Mouse (Mus musculus): Measurements from ENCODE around the gene Retreg2. TPM values are rescaled to one million over a fixed set of nuclear protein-coding genes. Genes with fewer than 3 reads are reported as not detected.

Retreg2 gene
- total RNA-seq, 1 experiment: 27.1 TPM

DNA sequence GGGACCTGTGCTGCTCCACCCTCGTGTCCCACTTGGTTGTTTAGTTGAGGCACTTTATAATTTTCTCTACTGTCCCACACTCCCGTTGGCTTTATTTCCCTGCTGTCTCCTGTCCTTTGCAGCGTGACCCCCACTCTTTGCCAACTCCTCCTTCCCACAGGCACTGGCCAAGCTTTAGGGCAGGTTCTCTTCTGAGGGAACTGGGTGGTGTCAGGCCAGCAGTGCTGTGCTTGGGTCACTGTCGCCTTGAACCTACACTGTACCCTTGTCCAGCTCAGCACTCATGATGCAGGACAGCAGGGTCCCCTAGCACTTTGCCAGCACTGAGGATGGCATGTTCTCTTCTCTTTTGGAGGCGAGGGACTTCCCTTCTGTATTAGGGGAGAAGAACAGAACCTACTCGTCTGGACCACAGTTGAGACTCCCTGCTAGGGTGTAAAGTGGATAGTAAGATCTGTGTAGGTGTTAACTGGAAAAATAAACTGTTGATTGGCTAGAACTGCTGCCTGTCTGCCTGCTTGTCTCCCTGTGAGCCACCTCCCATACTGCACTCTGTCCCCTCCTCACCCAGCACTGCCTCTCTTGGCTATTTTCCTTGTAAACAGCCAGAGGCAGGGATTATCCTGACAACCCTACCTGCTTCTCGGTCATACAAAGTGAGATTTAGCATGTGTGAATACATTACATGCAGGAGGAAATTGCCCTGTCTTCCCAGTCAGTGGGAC, 5.0 kb downstream of the Retreg2 start:
- no peak overlapping the region for H3K27ac ChIP-seq (ENCODE audit: insufficient read depth, low read depth, low read length, poor library complexity, severe bottlenecking)
- H3K4me3 ChIP-seq (ENCODE audit: insufficient read depth in 1 of 2, low read depth in 1 of 2, low read length in 2 of 2, poor library complexity in 1 of 2, severe bottlenecking in 1 of 2): no peak overlapping the region
- H3K9me3 ChIP-seq (ENCODE audit: control insufficient read depth, insufficient read depth, low read depth, low read length): no peaks in the 10 kb centered on the region
- no peak for DNase-seq (ENCODE audit: low read depth, low spot score)
- H3K4me1 ChIP-seq (ENCODE audit: control insufficient read depth in 2 of 2, insufficient read depth in 2 of 2, low read length in 2 of 2, poor library complexity in 1 of 2): no peaks in the 10 kb centered on the region
- TF ChIP-seq HCFC1 (IDR thresholded peaks at IDR 0.05; ENCODE audit: borderline replicate concordance, insufficient read depth, low read length): no peak
- no peak for TF ChIP-seq MAFK (IDR thresholded peaks at IDR 0.05; ENCODE audit: insufficient read depth, low read depth, low read length)
- no peak for TF ChIP-seq CHD2 (IDR thresholded peaks at IDR 0.05; ENCODE audit: low read depth, low read length)
- no peak for TF ChIP-seq ZNF384 (IDR thresholded peaks at IDR 0.05; ENCODE audit: low read depth, low read length)
- no peak for TF ChIP-seq ZC3H11A (IDR thresholded peaks at IDR 0.05; ENCODE audit: borderline replicate concordance, low read depth, low read length)
- no peak overlapping the region for H3K9ac ChIP-seq (ENCODE audit: insufficient read depth, low read depth, low read length, poor library complexity, severe bottlenecking)
- in situ Hi-C loops (cut with MboI; ENCODE audit: low sequenced_read_pairs in 2 of 2, unreplicated experiment in 2 of 2): no loop called here
- H3K36me3 ChIP-seq (ENCODE audit: control insufficient read depth, insufficient read depth, low read length, poor library complexity, severe bottlenecking): peaks cover 21% of the 10 kb centered on the region; the same call in 1 of the 2 replicates

GRCm38 (mm10) chr1:75148727-75149126, 6.1 kb downstream of the Retreg2 start:
- in situ Hi-C loops (cut with MboI; ENCODE audit: low sequenced_read_pairs in 2 of 2, unreplicated experiment in 2 of 2): no loop called here
- H3K36me3 ChIP-seq (ENCODE audit: control insufficient read depth, insufficient read depth, low read length, poor library complexity, severe bottlenecking): peaks cover 21% of the 10 kb centered on the region; the same call in 1 of the 2 replicates
- no peak overlapping the region for H3K9ac ChIP-seq (ENCODE audit: insufficient read depth, low read depth, low read length, poor library complexity, severe bottlenecking)
- no peaks in the 10 kb centered on the region for H3K4me1 ChIP-seq (ENCODE audit: control insufficient read depth in 2 of 2, insufficient read depth in 2 of 2, low read length in 2 of 2, poor library complexity in 1 of 2)
- no peak for DNase-seq (ENCODE audit: low read depth, low spot score)
- H3K27ac ChIP-seq (ENCODE audit: insufficient read depth, low read depth, low read length, poor library complexity, severe bottlenecking): no peak overlapping the region
- no peak overlapping the region for H3K4me3 ChIP-seq (ENCODE audit: insufficient read depth in 1 of 2, low read depth in 1 of 2, low read length in 2 of 2, poor library complexity in 1 of 2, severe bottlenecking in 1 of 2)
- H3K9me3 ChIP-seq (ENCODE audit: control insufficient read depth, insufficient read depth, low read depth, low read length): no peaks in the 10 kb centered on the region
- TF ChIP-seq CHD2 (IDR thresholded peaks at IDR 0.05; ENCODE audit: low read depth, low read length) (no peak), MAFK (IDR thresholded peaks at IDR 0.05; ENCODE audit: insufficient read depth, low read depth, low read length) (no peak), HCFC1 (IDR thresholded peaks at IDR 0.05; ENCODE audit: borderline replicate concordance, insufficient read depth, low read length) (no peak), ZNF384 (IDR thresholded peaks at IDR 0.05; ENCODE audit: low read depth, low read length) (no peak), ZC3H11A (IDR thresholded peaks at IDR 0.05; ENCODE audit: borderline replicate concordance, low read depth, low read length) (no peak)

GRCm38 (mm10) chr1:75155837-75156236, 13.3 kb downstream of the Retreg2 start:
- no peaks in the 10 kb centered on the region for H3K4me1 ChIP-seq (ENCODE audit: control insufficient read depth in 2 of 2, insufficient read depth in 2 of 2, low read length in 2 of 2, poor library complexity in 1 of 2)
- no peak overlapping the region for H3K9ac ChIP-seq (ENCODE audit: insufficient read depth, low read depth, low read length, poor library complexity, severe bottlenecking)
- H3K4me3 ChIP-seq (ENCODE audit: insufficient read depth in 1 of 2, low read depth in 1 of 2, low read length in 2 of 2, poor library complexity in 1 of 2, severe bottlenecking in 1 of 2): no peak overlapping the region
- in situ Hi-C loops (cut with MboI; ENCODE audit: low sequenced_read_pairs in 2 of 2, unreplicated experiment in 2 of 2): no loop called here
- no peak for DNase-seq (ENCODE audit: low read depth, low spot score)
- no peak for TF ChIP-seq ZC3H11A (IDR thresholded peaks at IDR 0.05; ENCODE audit: borderline replicate concordance, low read depth, low read length)
- TF ChIP-seq HCFC1 (IDR thresholded peaks at IDR 0.05; ENCODE audit: borderline replicate concordance, insufficient read depth, low read length): no peak
- no peak for TF ChIP-seq CHD2 (IDR thresholded peaks at IDR 0.05; ENCODE audit: low read depth, low read length)
- no peak for TF ChIP-seq ZNF384 (IDR thresholded peaks at IDR 0.05; ENCODE audit: low read depth, low read length)
- no peak for TF ChIP-seq MAFK (IDR thresholded peaks at IDR 0.05; ENCODE audit: insufficient read depth, low read depth, low read length)
- no peaks in the 10 kb centered on the region for H3K9me3 ChIP-seq (ENCODE audit: control insufficient read depth, insufficient read depth, low read depth, low read length)
- no peaks in the 10 kb centered on the region for H3K36me3 ChIP-seq (ENCODE audit: control insufficient read depth, insufficient read depth, low read length, poor library complexity, severe bottlenecking)
- H3K27ac ChIP-seq (ENCODE audit: insufficient read depth, low read depth, low read length, poor library complexity, severe bottlenecking): no peak overlapping the region

GRCm38 (mm10) chr1:75158990-75159389, 16.4 kb downstream of the Retreg2 start:
- Histone ChIP-seq H3K9me3 (ENCODE audit: control insufficient read depth, insufficient read depth, low read depth, low read length) (no peaks in the 10 kb centered on the region), H3K4me1 (ENCODE audit: control insufficient read depth in 2 of 2, insufficient read depth in 2 of 2, low read length in 2 of 2, poor library complexity in 1 of 2) (no peaks in the 10 kb centered on the region), H3K27ac (ENCODE audit: insufficient read depth, low read depth, low read length, poor library complexity, severe bottlenecking) (no peak overlapping the region), H3K36me3 (ENCODE audit: control insufficient read depth, insufficient read depth, low read length, poor library complexity, severe bottlenecking) (no peaks in the 10 kb centered on the region), H3K9ac (ENCODE audit: insufficient read depth, low read depth, low read length, poor library complexity, severe bottlenecking) (no peak overlapping the region), H3K4me3 (ENCODE audit: insufficient read depth in 1 of 2, low read depth in 1 of 2, low read length in 2 of 2, poor library complexity in 1 of 2, severe bottlenecking in 1 of 2) (no peak overlapping the region)
- in situ Hi-C loops (cut with MboI; ENCODE audit: low sequenced_read_pairs in 2 of 2, unreplicated experiment in 2 of 2): no loop called here
- no peak for DNase-seq (ENCODE audit: low read depth, low spot score)
- TF ChIP-seq CHD2 (IDR thresholded peaks at IDR 0.05; ENCODE audit: low read depth, low read length) (no peak), HCFC1 (IDR thresholded peaks at IDR 0.05; ENCODE audit: borderline replicate concordance, insufficient read depth, low read length) (no peak), ZC3H11A (IDR thresholded peaks at IDR 0.05; ENCODE audit: borderline replicate concordance, low read depth, low read length) (no peak), MAFK (IDR thresholded peaks at IDR 0.05; ENCODE audit: insufficient read depth, low read depth, low read length) (no peak), ZNF384 (IDR thresholded peaks at IDR 0.05; ENCODE audit: low read depth, low read length) (no peak)
